ENCODE assay signal across 20 mouse cellular contexts in the genomic region with DNA sequence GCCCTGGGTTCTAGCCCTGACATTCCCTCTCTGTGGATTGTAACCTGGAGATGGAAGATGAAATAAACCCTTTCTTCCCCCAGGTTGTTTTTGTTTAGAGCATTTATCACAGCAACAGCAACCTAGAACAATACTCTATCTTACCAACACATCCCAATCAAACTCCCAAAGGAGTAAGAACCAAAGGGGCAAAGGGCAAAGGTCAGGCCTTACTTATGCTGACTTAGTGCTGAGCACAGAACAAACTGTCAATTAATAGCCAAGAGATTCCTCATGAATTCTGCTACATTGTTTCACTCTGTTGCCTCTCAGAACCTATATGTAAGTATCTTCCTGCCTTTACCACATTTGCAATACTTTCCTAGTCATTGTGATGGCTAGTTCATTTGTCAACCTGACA.
"Had no signal": no experiment of that assay in that cellular context is flagged by ENCODE, and none has a peak within 500 bp of the region (broad histone marks: within the 10 kb centered on the region; RNA-seq: fewer than 3 reads in every experiment).

No protein-coding gene starts in this region.

- ATAC-seq: hindbrain, postnatal 0 days; inflammation-experienced regulatory T-cells, adult 6 months; intestine, embryonic 16.5 days; liver, embryonic 12.5 days; midbrain, embryonic 13.5 days; midbrain, embryonic 16.5 days had no signal

- H3K4me1 ChIP-seq: limb, embryonic 10.5 days; liver, embryonic 12.5 days; liver, embryonic 15.5 days; midbrain, embryonic 13.5 days; neural tube, embryonic 13.5 days had no signal

- H3K27ac ChIP-seq: hindbrain, postnatal 0 days; layer of hippocampus, adult 2 months; limb, embryonic 10.5 days; limb, embryonic 13.5 days; liver, embryonic 12.5 days; liver, embryonic 15.5 days; lung, embryonic 15.5 days; midbrain, embryonic 13.5 days; neural tube, embryonic 13.5 days had no signal

- H3K4me2 ChIP-seq: limb, embryonic 13.5 days; liver, embryonic 12.5 days; liver, embryonic 15.5 days; lung, embryonic 15.5 days; midbrain, embryonic 13.5 days; neural tube, embryonic 13.5 days had no signal

- H3K4me3 ChIP-seq: layer of hippocampus, adult 2 months; limb, embryonic 10.5 days; limb, embryonic 13.5 days; liver, embryonic 12.5 days; liver, embryonic 15.5 days; lung, embryonic 15.5 days; midbrain, embryonic 13.5 days; myocyte; neural tube, embryonic 13.5 days had no signal

- H3K9ac ChIP-seq: limb, embryonic 13.5 days; liver, embryonic 12.5 days; liver, embryonic 15.5 days; lung, embryonic 15.5 days; midbrain, embryonic 13.5 days; neural tube, embryonic 13.5 days had no signal

- H3K36me3 ChIP-seq: liver, embryonic 12.5 days; liver, embryonic 15.5 days; lung, embryonic 15.5 days; midbrain, embryonic 13.5 days had no signal

- H3K27me3 ChIP-seq: limb, embryonic 13.5 days; liver, embryonic 12.5 days; liver, embryonic 15.5 days; lung, embryonic 15.5 days; midbrain, embryonic 13.5 days; neural tube, embryonic 13.5 days had no signal

- DNase-seq: layer of hippocampus, adult 9-11 months; liver; lung, adult 18-20 months; lung, postnatal 10 days; lung, postnatal 36 days; thymus, adult 2 months; thymus, postnatal 36 days had no signal

- H3K9me3 ChIP-seq: limb, embryonic 10.5 days; limb, embryonic 13.5 days; liver, embryonic 12.5 days; liver, embryonic 15.5 days; lung, embryonic 15.5 days; midbrain, embryonic 13.5 days; neural tube, embryonic 13.5 days had no signal
